Mouse (Mus musculus): ENCODE measurements around the gene App.
A peak's percentile ranks its signal among the peaks of the same experiment; 100 is the strongest.

Gene App

GRCm38 (mm10) chr16:85019273-85019672 lies 154.3 kb downstream of the App start:
- Histone ChIP-seq H3K27me3 (ENCODE audit: control insufficient read depth, insufficient read depth, low read length, poor library complexity, severe bottlenecking) (no peaks in the 10 kb centered on the region), H3K36me3 (ENCODE audit: control insufficient read depth, insufficient read depth, low read length, poor library complexity, severe bottlenecking) (no peaks in the 10 kb centered on the region)
- no peak for DNase-seq (ENCODE audit: low read depth, low spot score)

DNA sequence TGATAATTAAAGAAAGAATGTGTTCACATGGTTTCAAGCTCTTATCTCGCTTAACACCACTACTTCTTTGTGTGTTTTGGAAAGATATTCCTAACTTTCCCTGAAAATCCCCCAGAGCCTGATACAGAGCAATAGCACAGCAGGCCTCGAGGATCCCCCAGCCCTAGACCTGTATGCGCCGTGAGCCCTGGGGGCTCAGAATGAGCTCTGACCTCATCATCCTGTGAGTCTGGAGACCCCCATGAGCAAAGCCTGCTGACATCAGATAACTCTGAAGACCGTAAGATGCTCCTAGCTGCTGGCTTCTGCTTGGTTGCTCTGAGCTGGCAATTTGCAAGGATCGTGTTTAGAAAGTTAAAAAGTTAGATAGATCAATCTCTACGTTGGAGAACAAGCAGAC lies 155.7 kb downstream of the App start:
- Histone ChIP-seq H3K36me3 (ENCODE audit: control insufficient read depth, insufficient read depth, low read length, poor library complexity, severe bottlenecking) (no peaks in the 10 kb centered on the region), H3K27me3 (ENCODE audit: control insufficient read depth, insufficient read depth, low read length, poor library complexity, severe bottlenecking) (no peaks in the 10 kb centered on the region)
- DNase-seq (ENCODE audit: low read depth, low spot score) = no peak

DNA sequence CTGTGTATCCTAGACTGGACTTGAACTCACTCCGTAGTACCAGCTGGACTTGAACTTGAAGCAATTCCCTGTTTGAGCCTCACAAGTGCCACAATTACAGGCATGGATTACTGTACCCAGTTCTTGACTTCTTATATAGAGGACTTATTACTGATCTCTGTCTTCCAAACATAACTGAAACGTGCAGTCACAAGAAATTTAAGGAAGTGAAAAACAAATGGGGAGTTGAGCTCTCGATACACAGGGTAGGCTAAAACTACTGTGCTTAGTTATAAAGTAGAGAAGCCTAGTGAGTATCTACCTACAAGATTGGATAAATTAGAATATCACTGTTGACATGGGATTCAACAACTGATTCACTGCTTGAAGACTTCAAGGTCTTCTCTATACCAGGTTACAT lies 160.9 kb downstream of the App start:
- Histone ChIP-seq H3K27me3 (ENCODE audit: control insufficient read depth, insufficient read depth, low read length, poor library complexity, severe bottlenecking) (no peaks in the 10 kb centered on the region), H3K36me3 (ENCODE audit: control insufficient read depth, insufficient read depth, low read length, poor library complexity, severe bottlenecking) (no peaks in the 10 kb centered on the region)
- peak; percentile 10 for DNase-seq (ENCODE audit: low read depth, low spot score)

- Histone ChIP-seq H3K36me3 (ENCODE audit: control insufficient read depth, insufficient read depth, low read length, poor library complexity, severe bottlenecking) (no peaks in the 10 kb centered on the region), H3K27me3 (ENCODE audit: control insufficient read depth, insufficient read depth, low read length, poor library complexity, severe bottlenecking) (no peaks in the 10 kb centered on the region)
- no peak for DNase-seq (ENCODE audit: low read depth, low spot score)
Observed at GRCm38 (mm10) chr16:85012172-85012571, 161.4 kb downstream of the App start.

DNA sequence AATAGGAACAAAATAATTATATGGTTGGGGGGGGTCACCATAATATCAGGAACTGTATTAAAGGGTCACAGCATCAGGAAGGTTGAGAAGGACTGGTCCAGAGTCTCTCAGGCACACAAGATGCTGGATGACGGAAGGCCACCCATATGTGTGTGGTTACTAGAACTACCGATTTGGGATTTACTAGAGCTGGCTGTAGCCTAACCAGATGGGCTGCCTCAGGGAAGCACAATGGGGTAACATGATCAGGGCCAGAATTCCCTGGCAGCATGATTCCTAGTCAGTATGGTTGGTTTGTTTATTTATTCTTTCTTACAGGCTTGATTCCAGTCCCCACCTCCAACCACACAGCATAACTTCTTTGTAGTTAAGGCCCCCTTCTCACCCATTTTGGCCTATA lies 162.9 kb downstream of the App start:
- DNase-seq (ENCODE audit: low read depth, low spot score) = no peak
- no peaks in the 10 kb centered on the region for H3K36me3 ChIP-seq (ENCODE audit: control insufficient read depth, insufficient read depth, low read length, poor library complexity, severe bottlenecking)
- no peaks in the 10 kb centered on the region for H3K27me3 ChIP-seq (ENCODE audit: control insufficient read depth, insufficient read depth, low read length, poor library complexity, severe bottlenecking)

- DNase-seq (ENCODE audit: low read depth, low spot score) = no peak
- H3K27me3 ChIP-seq (ENCODE audit: control insufficient read depth, insufficient read depth, low read length, poor library complexity, severe bottlenecking) = no peaks in the 10 kb centered on the region
- H3K36me3 ChIP-seq (ENCODE audit: control insufficient read depth, insufficient read depth, low read length, poor library complexity, severe bottlenecking) = no peaks in the 10 kb centered on the region
Observed at GRCm38 (mm10) chr16:85008866-85009645, 164.5 kb downstream of the App start.

GRCm38 (mm10) chr16:85001939-85002556 lies 171.5 kb downstream of the App start:
- DNase-seq (ENCODE audit: low read depth, low spot score) = no peak
- H3K36me3 ChIP-seq (ENCODE audit: control insufficient read depth, insufficient read depth, low read length, poor library complexity, severe bottlenecking) = no peaks in the 10 kb centered on the region
- no peaks in the 10 kb centered on the region for H3K27me3 ChIP-seq (ENCODE audit: control insufficient read depth, insufficient read depth, low read length, poor library complexity, severe bottlenecking)

GRCm38 (mm10) chr16:85000304-85000703 lies 173.3 kb downstream of the App start:
- no peaks in the 10 kb centered on the region for H3K27me3 ChIP-seq (ENCODE audit: control insufficient read depth, insufficient read depth, low read length, poor library complexity, severe bottlenecking)
- DNase-seq (ENCODE audit: low read depth, low spot score) = peak; percentile 28

GRCm38 (mm10) chr16:84997551-84997950 lies 176.0 kb downstream of the App start:
- Histone ChIP-seq H3K27me3 (ENCODE audit: control insufficient read depth, insufficient read depth, low read length, poor library complexity, severe bottlenecking) (no peaks in the 10 kb centered on the region), H3K36me3 (ENCODE audit: control insufficient read depth, insufficient read depth, low read length, poor library complexity, severe bottlenecking) (no peaks in the 10 kb centered on the region)
- no peak for DNase-seq (ENCODE audit: low read depth, low spot score)

More at GRCm38 (mm10) chr16:85000304-85000703, 173.3 kb downstream of the App start:
- H3K36me3 ChIP-seq (ENCODE audit: control insufficient read depth, insufficient read depth, low read length, poor library complexity, severe bottlenecking) = no peaks in the 10 kb centered on the region

DNA sequence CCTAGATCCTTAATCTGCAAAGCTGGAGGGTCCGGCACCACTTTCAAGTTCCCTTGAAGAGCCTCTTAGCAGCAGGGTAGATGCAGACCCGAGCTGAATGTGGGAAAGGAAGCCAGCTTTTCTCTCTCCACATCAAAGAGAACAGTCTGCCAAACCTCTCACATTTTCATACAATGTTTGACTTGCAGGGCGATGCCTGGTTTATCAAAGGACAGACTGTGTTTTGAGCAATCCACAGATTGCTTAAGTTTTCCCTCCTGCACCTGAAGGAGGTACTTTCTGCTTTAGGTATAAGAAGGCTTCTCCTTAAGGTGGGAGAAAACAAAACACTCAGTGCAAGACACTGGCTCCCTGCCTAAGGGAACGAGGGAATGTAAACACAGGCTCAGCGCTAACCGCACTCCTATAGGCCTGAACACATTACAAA lies 178.1 kb downstream of the App start:
- Histone ChIP-seq H3K27me3 (ENCODE audit: control insufficient read depth, insufficient read depth, low read length, poor library complexity, severe bottlenecking) (no peaks in the 10 kb centered on the region), H3K36me3 (ENCODE audit: control insufficient read depth, insufficient read depth, low read length, poor library complexity, severe bottlenecking) (no peaks in the 10 kb centered on the region)
- DNase-seq (ENCODE audit: low read depth, low spot score) = no peak

- no peaks in the 10 kb centered on the region for H3K27me3 ChIP-seq (ENCODE audit: control insufficient read depth, insufficient read depth, low read length, poor library complexity, severe bottlenecking)
- no peaks in the 10 kb centered on the region for H3K36me3 ChIP-seq (ENCODE audit: control insufficient read depth, insufficient read depth, low read length, poor library complexity, severe bottlenecking)
- DNase-seq (ENCODE audit: low read depth, low spot score) = no peak
Observed at GRCm38 (mm10) chr16:84992888-84993287, 180.7 kb downstream of the App start.

DNA sequence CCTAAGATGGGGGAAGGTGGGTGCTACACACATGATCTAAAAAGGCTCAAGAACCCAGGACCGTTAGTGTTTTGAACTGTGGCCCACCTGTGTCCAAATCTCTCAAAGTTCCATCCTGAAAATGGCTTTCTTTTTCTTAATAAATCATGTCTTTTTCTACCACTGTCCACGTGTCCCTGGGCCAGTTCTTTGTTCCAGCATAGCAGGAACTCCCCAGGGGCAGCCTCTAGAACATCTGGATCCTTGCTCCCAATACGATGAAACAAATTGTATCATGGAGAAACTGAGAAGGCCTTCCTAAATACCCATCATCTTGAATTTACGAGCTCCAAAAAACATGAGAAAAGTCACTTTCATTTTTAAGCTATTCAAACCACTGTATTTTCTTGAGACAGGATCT lies 182.6 kb downstream of the App start:
- Histone ChIP-seq H3K27me3 (ENCODE audit: control insufficient read depth, insufficient read depth, low read length, poor library complexity, severe bottlenecking) (no peaks in the 10 kb centered on the region), H3K36me3 (ENCODE audit: control insufficient read depth, insufficient read depth, low read length, poor library complexity, severe bottlenecking) (no peaks in the 10 kb centered on the region)
- DNase-seq (ENCODE audit: low read depth, low spot score) = no peak

- no peak for DNase-seq (ENCODE audit: low read depth, low spot score)
- H3K36me3 ChIP-seq (ENCODE audit: control insufficient read depth, insufficient read depth, low read length, poor library complexity, severe bottlenecking) = no peaks in the 10 kb centered on the region
- no peaks in the 10 kb centered on the region for H3K27me3 ChIP-seq (ENCODE audit: control insufficient read depth, insufficient read depth, low read length, poor library complexity, severe bottlenecking)
Observed at GRCm38 (mm10) chr16:84989938-84990337, 183.6 kb downstream of the App start.

- no peak for DNase-seq (ENCODE audit: low read depth, low spot score)
- no peaks in the 10 kb centered on the region for H3K27me3 ChIP-seq (ENCODE audit: control insufficient read depth, insufficient read depth, low read length, poor library complexity, severe bottlenecking)
- no peaks in the 10 kb centered on the region for H3K36me3 ChIP-seq (ENCODE audit: control insufficient read depth, insufficient read depth, low read length, poor library complexity, severe bottlenecking)
Observed at GRCm38 (mm10) chr16:84989476-84989875, 184.1 kb downstream of the App start.

DNA sequence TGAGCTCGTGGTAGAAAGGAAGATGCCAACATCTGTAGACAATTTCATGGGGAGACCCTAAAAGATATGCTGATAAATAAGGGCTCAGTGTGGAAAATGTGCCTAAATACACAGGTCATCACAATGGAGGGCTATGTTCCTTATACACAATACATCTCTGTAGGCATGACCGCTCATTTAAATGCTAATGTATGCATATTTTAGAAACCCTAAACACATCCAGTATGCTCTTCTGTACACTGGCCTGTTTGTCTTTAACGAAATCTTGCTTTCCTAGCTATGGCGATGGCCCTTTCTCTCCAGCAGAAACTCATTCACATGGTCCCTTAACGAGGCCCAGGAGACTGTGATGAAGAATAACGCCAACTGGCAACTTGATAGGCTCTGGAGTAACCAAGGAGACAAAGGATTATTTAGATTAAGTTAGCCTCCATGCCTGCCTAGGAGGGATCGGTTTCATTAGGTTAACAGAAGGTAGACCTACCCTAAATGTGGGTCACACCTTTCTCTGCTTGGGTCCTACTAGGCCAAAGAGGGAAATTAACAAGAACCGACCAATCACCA lies 185.8 kb downstream of the App start:
- Histone ChIP-seq H3K36me3 (ENCODE audit: control insufficient read depth, insufficient read depth, low read length, poor library complexity, severe bottlenecking) (no peaks in the 10 kb centered on the region), H3K27me3 (ENCODE audit: control insufficient read depth, insufficient read depth, low read length, poor library complexity, severe bottlenecking) (no peaks in the 10 kb centered on the region)
- no peak for DNase-seq (ENCODE audit: low read depth, low spot score)
